Mouse (Mus musculus) thymus, adult 2 months (tissue): ENCODE measurements at regions not wholly inside any gene's neighbourhood (a gene's known extent, or its start where the extent isn't known, plus 50 kb on each side); places are given as distances from the start of the nearest gene placed in this dataset.

Experiments used
- DNase-seq: peaks from one replicate; pipeline ENCODE4 v3.0.0; 2021
- H3K27ac ChIP-seq: fragments of 200-500 bp; 2 replicates; pipeline ENCODE4 v1.5.1; 2012; ENCODE audit warnings: low read length, control low read depth; ENCODE audit not compliant: control insufficient read depth, insufficient read depth
- H3K27me3 ChIP-seq: fragments of 200-500 bp; 2 replicates; pipeline ENCODE4 v1.6.1; 2012; ENCODE audit warnings: mild to moderate bottlenecking, low read length, moderate library complexity, mixed read lengths; ENCODE audit not compliant: control insufficient read depth, insufficient read depth
- H3K36me3 ChIP-seq: fragments of 200-500 bp; 2 replicates; pipeline ENCODE4 v1.6.1; 2012; ENCODE audit warnings: mild to moderate bottlenecking, low read length, moderate library complexity; ENCODE audit not compliant: control insufficient read depth, insufficient read depth
- H3K4me1 ChIP-seq: fragments of 200-500 bp; replicated peaks from 2 replicates; pipeline ENCODE4 v1.6.1; 2012; ENCODE audit warnings: low read length; ENCODE audit not compliant: control insufficient read depth, insufficient read depth
- H3K4me3 ChIP-seq: fragments of 200-500 bp; 2 replicates; pipeline ENCODE4 v1.5.1; 2012; ENCODE audit warnings: mild to moderate bottlenecking, low read length, control low read depth, moderate library complexity; ENCODE audit not compliant: control insufficient read depth, insufficient read depth
- CTCF ChIP-seq: fragments of 200-500 bp; IDR thresholded peaks from 2 replicates; pipeline ENCODE4 v1.5.1; 2012; ENCODE audit warnings: mild to moderate bottlenecking, control low read depth, low read length, moderate library complexity, borderline replicate concordance; ENCODE audit not compliant: control insufficient read depth, poor library complexity, insufficient read depth; ENCODE audit errors: extremely low read depth
- POLR2A ChIP-seq: fragments of 200-500 bp; IDR thresholded peaks from 2 replicates; pipeline ENCODE4 v1.6.1; 2012; ENCODE audit warnings: mild to moderate bottlenecking, low read length, control low read depth, moderate library complexity; ENCODE audit not compliant: control insufficient read depth, poor library complexity, insufficient read depth; ENCODE audit errors: extremely low read depth
- WGBS: fragments of 180-500 bp; shearing (Covaris S2); methylation state at CpG from one replicate; pipeline ENCODE4 v1.1.7; 2018; 5-methylcytosine and 5-hydroxymethylcytosine counted together

GRCm38 (mm10) chr14:99381262-99382017, 82.9 kb downstream of the Klf5 start:
- 92% methylated on average over 10 of the region's 10 CpGs for WGBS
- no peaks in the 10 kb centered on the region for H3K27me3 ChIP-seq
- no peak for DNase-seq
- no peaks in the 10 kb centered on the region for H3K4me1 ChIP-seq
- H3K4me3 ChIP-seq = no peak overlapping the region
- no peak overlapping the region for H3K27ac ChIP-seq
- H3K36me3 ChIP-seq = no peaks in the 10 kb centered on the region
- TF ChIP-seq POLR2A (no peak), CTCF (no peak)

- H3K4me1 ChIP-seq = no peaks in the 10 kb centered on the region
- DNase-seq = no peak
- TF ChIP-seq CTCF = no peak
- TF ChIP-seq POLR2A = no peak
- no peak overlapping the region for H3K4me3 ChIP-seq
- no peaks in the 10 kb centered on the region for H3K36me3 ChIP-seq
- no peak overlapping the region for H3K27ac ChIP-seq
- no peaks in the 10 kb centered on the region for H3K27me3 ChIP-seq
- WGBS = 92% methylated on average over 5 of the region's 5 CpGs
Observed at GRCm38 (mm10) chr14:99382051-99382450, 83.6 kb downstream of the Klf5 start.

GRCm38 (mm10) chr14:99383170-99383569, 84.7 kb downstream of the Klf5 start:
- no peak for DNase-seq
- TF ChIP-seq POLR2A (no peak), CTCF (no peak)
- 92% methylated on average over 6 of the region's 6 CpGs for WGBS

GRCm38 (mm10) chr14:99387581-99387980, 89.1 kb downstream of the Klf5 start:
- H3K36me3 ChIP-seq = no peaks in the 10 kb centered on the region
- DNase-seq = no peak
- no peak overlapping the region for H3K4me3 ChIP-seq
- TF ChIP-seq POLR2A = no peak
- TF ChIP-seq CTCF = no peak
- H3K27me3 ChIP-seq = no peaks in the 10 kb centered on the region
- WGBS = 98% methylated on average over 6 of the region's 6 CpGs
- H3K4me1 ChIP-seq = no peaks in the 10 kb centered on the region
- H3K27ac ChIP-seq = no peak overlapping the region

More at GRCm38 (mm10) chr14:99383170-99383569, 84.7 kb downstream of the Klf5 start:
- Histone ChIP-seq H3K4me1 (no peaks in the 10 kb centered on the region), H3K27me3 (no peaks in the 10 kb centered on the region), H3K4me3 (no peak overlapping the region), H3K27ac (no peak overlapping the region), H3K36me3 (no peaks in the 10 kb centered on the region)

- Histone ChIP-seq H3K27ac (no peak overlapping the region), H3K27me3 (no peaks in the 10 kb centered on the region), H3K4me3 (no peak overlapping the region), H3K36me3 (no peaks in the 10 kb centered on the region), H3K4me1 (no peaks in the 10 kb centered on the region)
- no peak for DNase-seq
- WGBS = 97% methylated on average over 5 of the region's 5 CpGs
- TF ChIP-seq CTCF = no peak
- no peak for TF ChIP-seq POLR2A
Observed at GRCm38 (mm10) chr14:99389306-99389705, 90.8 kb downstream of the Klf5 start.

- Histone ChIP-seq H3K27me3 (no peaks in the 10 kb centered on the region), H3K36me3 (no peaks in the 10 kb centered on the region), H3K4me3 (no peak overlapping the region), H3K4me1 (no peaks in the 10 kb centered on the region), H3K27ac (no peak overlapping the region)
- WGBS = 60% methylated on average over 7 of the region's 7 CpGs
- TF ChIP-seq CTCF (no peak), POLR2A (no peak)
- DNase-seq = no peak
Observed at GRCm38 (mm10) chr14:99391700-99392099, 93.2 kb downstream of the Klf5 start.
